Comparison of ENCODE assay signal across 8 mouse cellular contexts in genomic region chr17:49029556-49030268, GRCm38 (mm10).
DNase-seq lines count a peak whose midpoint lies in the region; ATAC-seq lines count a peak whose summit lies in the region.

No protein-coding gene starts in this region.

- ATAC-seq in activated CD4-positive, CD25-positive, alpha-beta regulatory T cell, adult 4 months, result no peak

- peaks cover 34% of the 10 kb centered on the region for H3K4me1 ChIP-seq in forebrain, embryonic 10.5 days
- peaks cover 24% of the 10 kb centered on the region for H3K4me1 ChIP-seq in hindbrain, embryonic 10.5 days (replicated peaks)

- no peaks in the 10 kb centered on the region for H3K9me3 ChIP-seq in forebrain, embryonic 10.5 days
- no peaks in the 10 kb centered on the region for H3K9me3 ChIP-seq in hindbrain, embryonic 10.5 days

- no peaks in the 10 kb centered on the region for H3K27me3 ChIP-seq in forebrain, embryonic 10.5 days (ENCODE audit: poor library complexity, severe bottlenecking)
- H3K27me3 ChIP-seq in hindbrain, embryonic 10.5 days (ENCODE audit: insufficient read depth, poor library complexity, severe bottlenecking), result no peaks in the 10 kb centered on the region

- 42% methylated on average over 11 of the region's 11 CpGs for WGBS in forebrain, embryonic 10.5 days
- WGBS in hindbrain, embryonic 10.5 days, result 40% methylated on average over 11 of the region's 11 CpGs

- peak; percentile 37 for DNase-seq in urinary bladder, postnatal 14 days (ENCODE audit: low spot score)
- DNase-seq in urinary bladder, postnatal 10 days (ENCODE audit: low spot score), result no peak
- DNase-seq in forebrain, embryonic 10.5 days (ENCODE audit: extremely low spot score, low spot score), result peak; percentile 53
- DNase-seq in hindbrain, embryonic 10.5 days (ENCODE audit: low spot score), result peak; percentile 47
- DNase-seq in left cerebral cortex, adult 11 months (ENCODE audit: low spot score), result peak; percentile 22
- peak; percentile 23 for DNase-seq in lung, postnatal 25 days (ENCODE audit: low spot score)
- DNase-seq in right cerebral cortex, postnatal 36 days (ENCODE audit: low spot score in 2 of 2), result peak; percentile 50 to 61

- H3K36me3 ChIP-seq in forebrain, embryonic 10.5 days (replicated peaks), result no peaks in the 10 kb centered on the region
- H3K36me3 ChIP-seq in hindbrain, embryonic 10.5 days, result no peaks in the 10 kb centered on the region

- H3K27ac ChIP-seq in forebrain, embryonic 10.5 days, result peak overlapping the region; percentile 58
- no peak overlapping the region for H3K27ac ChIP-seq in hindbrain, embryonic 10.5 days

- peak overlapping the region; percentile 16; the same call in 1 of the 2 replicates for H3K4me3 ChIP-seq in forebrain, embryonic 10.5 days
- peak overlapping the region; percentile 4; the same call in 1 of the 2 replicates for H3K4me3 ChIP-seq in hindbrain, embryonic 10.5 days
